Mouse (Mus musculus): ENCODE results near the gene Gm47995.
A peak's percentile ranks its signal among the peaks of the same experiment; 100 is the strongest.

Gene Gm47995

DNA sequence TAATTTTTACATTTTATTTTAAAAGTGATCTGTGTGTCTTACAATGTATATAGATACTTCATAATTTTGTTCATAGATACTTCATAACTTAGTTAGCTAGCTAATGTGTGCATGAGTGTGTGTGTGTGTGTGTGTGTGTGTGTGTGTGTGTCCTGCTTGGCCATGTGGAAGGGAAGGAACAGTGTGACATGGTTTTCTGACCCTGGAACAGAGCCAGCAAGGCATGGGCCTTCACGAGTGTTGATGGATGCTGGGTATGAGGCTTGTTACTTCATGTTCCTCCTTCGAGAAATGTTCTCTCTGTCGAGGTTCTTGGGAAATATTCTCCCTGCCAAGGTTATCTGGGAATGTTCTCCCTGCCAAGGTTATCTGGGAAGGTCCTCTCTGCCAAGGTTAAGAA lies 35.5 kb downstream of the Gm47995 start:
- DNase-seq, result peak in 1 of 2 experiments; percentile 60

DNA sequence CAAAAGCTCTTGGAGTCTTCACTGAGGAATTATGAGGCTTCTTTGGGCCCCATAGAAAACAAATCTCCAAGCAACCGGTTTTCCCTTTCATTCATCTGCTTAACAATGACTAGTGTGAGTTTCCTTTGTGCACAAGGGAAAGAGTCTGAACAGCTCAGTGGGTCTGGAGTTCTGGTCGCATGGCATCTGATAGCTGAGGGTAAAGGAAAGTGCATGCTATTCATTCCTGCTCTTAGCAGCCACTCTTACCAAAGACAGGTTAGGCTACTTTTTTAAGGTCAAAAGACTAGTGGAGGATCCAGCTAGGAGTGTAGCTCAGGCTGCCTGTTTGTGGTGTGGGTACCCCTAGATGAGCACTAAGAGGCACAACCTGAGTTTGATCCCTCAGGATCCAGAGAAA lies 37.3 kb downstream of the Gm47995 start:
- no peak for DNase-seq

DNA sequence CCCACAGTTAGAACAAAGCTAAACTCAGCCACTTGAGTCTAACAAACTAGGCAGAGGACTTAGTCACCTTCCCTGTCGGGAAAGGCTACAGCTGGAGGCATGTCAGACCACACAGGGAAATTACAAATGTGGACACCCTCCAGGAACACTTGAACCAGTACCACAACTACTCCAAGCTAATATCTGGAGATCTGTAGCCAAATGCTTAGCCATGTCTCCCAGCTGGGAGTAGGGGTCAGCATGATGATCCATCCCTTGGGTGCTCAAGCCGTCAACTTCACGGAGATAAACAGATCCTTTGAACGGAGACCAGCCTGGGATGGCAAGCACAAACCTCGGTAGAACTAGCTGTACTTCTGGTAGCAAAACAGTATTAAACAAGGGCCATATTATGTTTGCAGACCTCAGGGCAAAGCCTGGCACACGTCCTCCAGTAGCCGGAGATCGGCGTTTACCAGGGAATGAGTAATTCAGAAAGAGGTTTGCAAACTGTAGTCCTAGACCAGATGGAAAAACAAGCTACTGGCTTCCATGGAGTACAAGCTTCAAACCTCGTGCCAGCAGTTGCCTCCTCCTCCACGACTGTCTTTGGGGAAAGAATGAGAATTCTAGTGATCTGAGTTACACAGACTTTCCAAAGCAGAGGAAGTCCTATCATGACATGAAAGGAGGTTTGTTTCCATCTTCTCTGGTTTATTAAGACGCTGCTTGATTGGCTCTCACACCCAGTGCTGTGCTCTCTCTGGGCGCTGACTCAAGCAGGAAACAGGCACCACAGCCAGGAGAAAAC lies 38.1 kb downstream of the Gm47995 start:
- DNase-seq, result peak in 1 of 2 experiments; percentile 26

DNA sequence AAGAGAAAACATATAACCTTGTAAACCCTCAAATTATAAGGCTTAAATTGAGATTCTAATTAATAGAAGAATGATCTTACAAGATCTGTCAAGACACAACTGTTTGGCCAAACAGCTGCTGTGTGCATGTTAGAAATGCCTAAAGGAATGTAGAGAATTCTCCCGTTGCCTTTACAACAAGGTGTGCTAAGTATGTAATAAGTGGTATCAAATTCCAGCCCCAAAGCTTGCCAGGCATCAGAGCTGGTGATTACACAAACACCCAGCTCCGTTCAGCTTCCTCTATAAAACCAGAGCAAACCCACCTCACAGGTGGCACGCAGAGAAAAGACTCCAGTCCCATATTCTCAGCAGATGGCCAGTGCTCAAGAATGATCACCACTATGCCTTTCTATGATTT lies 39.5 kb downstream of the Gm47995 start:
- DNase-seq, result no peak

DNA sequence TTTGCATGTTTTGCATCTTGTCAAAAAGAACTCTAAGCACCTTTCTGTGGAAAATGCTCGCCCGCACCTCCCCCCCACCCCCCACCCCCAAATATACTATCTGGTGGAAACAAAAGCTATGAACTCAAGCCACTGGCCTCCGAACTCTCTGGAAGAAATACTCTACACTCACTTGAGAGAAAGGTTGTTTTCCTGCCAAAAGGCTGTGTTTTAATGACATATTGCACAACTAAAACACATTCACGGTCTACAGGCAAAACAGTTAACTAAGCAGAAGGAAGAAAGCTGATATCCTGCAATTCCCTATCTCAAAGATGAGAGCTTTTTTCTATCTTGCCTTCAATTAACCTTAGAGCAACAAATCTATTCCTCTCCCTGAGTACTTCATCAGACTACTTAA lies 45.1 kb downstream of the Gm47995 start:
- DNase-seq, result no peak

DNA sequence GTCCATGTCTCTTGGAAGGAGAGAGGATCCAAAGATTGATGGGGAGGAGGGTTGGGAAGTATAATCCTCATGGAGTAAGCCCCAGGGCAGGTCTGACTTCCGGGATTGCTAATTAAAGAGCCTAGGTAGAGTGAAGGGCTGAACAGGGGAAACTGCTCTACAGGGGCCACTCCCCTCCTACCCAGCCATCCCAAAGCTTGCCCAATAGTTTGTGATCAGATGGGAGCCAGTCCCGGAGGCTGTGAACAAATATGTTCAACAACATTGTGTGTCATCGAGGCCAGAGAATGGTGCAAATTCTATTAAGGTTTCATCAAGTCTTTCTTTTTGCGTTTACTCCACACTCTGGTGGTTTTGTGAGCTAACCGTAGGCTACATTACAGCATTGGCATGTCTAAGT lies 45.8 kb downstream of the Gm47995 start:
- DNase-seq, result no peak

DNA sequence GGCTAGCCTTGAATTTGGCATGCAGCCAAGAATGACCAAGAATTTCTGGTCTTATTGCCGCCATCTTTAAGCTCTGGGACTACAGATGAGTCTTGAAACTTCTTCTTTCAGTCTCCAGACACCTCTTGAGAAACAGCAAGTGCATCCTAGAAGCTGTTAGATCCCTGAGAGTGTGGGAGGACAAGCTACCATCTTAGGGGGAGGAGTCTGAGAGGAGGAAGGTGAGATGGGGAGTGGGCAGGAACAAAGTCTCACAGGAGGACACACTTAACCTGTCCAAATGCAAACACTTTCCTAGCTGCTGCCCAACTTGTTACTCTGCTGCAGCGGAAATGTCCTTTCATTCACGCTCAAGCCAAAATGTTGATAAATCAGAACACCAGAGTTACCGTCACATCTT lies 46.5 kb downstream of the Gm47995 start:
- no peak for DNase-seq

DNA sequence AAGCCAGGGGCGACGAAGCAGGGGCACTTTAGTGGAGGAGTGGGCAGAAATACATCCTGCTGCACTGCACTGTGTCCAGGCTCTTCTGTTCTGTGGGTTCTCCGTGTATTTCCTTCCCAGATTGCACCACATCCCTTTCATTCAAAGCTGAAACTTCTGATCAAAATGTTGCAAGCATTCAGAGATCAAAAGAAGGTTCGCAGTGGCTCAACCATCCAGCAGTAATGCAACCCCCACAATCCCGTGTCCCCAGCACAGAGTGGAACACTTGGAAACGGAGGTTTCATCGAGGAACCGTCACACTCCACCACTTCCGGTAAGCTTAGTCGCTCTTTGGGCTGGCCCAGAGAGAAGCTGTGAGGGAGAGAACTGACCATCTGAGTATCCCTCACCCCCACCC lies 46.9 kb downstream of the Gm47995 start:
- DNase-seq, result no peak

DNA sequence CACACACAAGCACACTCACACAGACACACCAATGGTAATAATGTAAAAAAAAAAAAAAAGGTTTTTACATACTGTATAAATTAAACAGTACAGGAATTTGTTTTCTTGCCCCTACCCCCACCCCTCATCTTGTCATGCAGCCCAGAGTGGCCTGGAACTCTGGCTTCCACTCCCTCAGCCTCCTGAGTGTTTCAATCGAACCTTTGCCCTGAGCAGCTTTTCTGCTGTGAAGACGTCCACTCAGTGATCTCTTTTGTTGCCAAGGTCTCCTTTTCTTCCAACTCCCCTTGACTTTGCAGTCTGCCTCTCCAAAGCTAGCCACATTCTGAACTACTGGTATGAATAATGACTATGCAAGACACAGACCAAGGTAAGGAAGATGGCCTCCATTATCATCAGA lies 47.6 kb downstream of the Gm47995 start:
- DNase-seq, result peak; percentile 33 to 53

All from kidney, postnatal 36 days (tissue).